Comparison of ENCODE assay signal across 8 mouse cellular contexts in genomic region chr13:48273451-48274069, GRCm38 (mm10). TPM values are rescaled to one million over a fixed set of nuclear protein-coding genes. Genes with fewer than 3 reads are reported as not detected.
DNase-seq lines count a peak whose midpoint lies in the region; ATAC-seq and TF ChIP-seq lines count a peak whose summit lies in the region.
"Had no signal": no experiment of that assay in that cellular context is flagged by ENCODE, and none has a peak within 500 bp of the region (broad histone marks: within the 10 kb centered on the region; RNA-seq: fewer than 3 reads in every experiment).

No protein-coding gene starts in this region.

- 0 out of 2 replicates have a peak, but pooled peaks cover 6% of the 10 kb centered on the region for H3K27me3 ChIP-seq in limb, embryonic 10.5 days (ENCODE audit: low read depth, poor library complexity, severe bottlenecking)
- H3K27me3 ChIP-seq in midbrain, embryonic 13.5 days = no peaks in the 10 kb centered on the region

- peak; percentile 88 for ATAC-seq in midbrain, embryonic 13.5 days

- H3K9ac ChIP-seq in midbrain, embryonic 13.5 days (replicated peaks) = no peak overlapping the region

- H3K9me3 ChIP-seq in limb, embryonic 10.5 days (replicated peaks) = no peaks in the 10 kb centered on the region
- no peaks in the 10 kb centered on the region for H3K9me3 ChIP-seq in midbrain, embryonic 13.5 days

- TF ChIP-seq CTCF in cortical plate, adult 2 months (IDR thresholded peaks at IDR 0.05; ENCODE audit: extremely low read depth, insufficient read depth, low read length) = peak; percentile 78

- peak overlapping the region; percentile 44 for H3K4me2 ChIP-seq in midbrain, embryonic 13.5 days (replicated peaks)

- intact Hi-C loops in gastrocnemius, postnatal 14 days (cut with DNase I; ENCODE audit: low total_unique reads) = no loop called here

- WGBS in limb, embryonic 10.5 days = 7% methylated on average over 15 of the region's 15 CpGs
- WGBS in midbrain, embryonic 13.5 days = 7% methylated on average over 15 of the region's 15 CpGs

- no peak overlapping the region for H3K27ac ChIP-seq in cortical plate, adult 2 months (ENCODE audit: insufficient read depth, low read length)
- H3K27ac ChIP-seq in limb, embryonic 10.5 days = peak overlapping the region; percentile 68
- H3K27ac ChIP-seq in midbrain, embryonic 13.5 days = no peak overlapping the region

- peak; percentile 37 to 40 for DNase-seq in adrenal gland, adult 18-20 months (ENCODE audit: low spot score in 2 of 2)
- DNase-seq in gastrocnemius, postnatal 14 days = peak; percentile 14
- DNase-seq in kidney, adult 18-20 months = peak; percentile 71
- DNase-seq in limb, embryonic 10.5 days (ENCODE audit: low spot score) = peak; percentile 59
- peak; percentile 58 for DNase-seq in testis, postnatal 10 days (ENCODE audit: low spot score)

- H3K4me1 ChIP-seq in cortical plate, adult 2 months (ENCODE audit: control insufficient read depth, insufficient read depth, low read length) = no peaks in the 10 kb centered on the region
- H3K4me1 ChIP-seq in limb, embryonic 10.5 days = peaks cover 5% of the 10 kb centered on the region
- H3K4me1 ChIP-seq in midbrain, embryonic 13.5 days (replicated peaks) = peaks cover 39% of the 10 kb centered on the region

- no peak overlapping the region for H3K4me3 ChIP-seq in cortical plate, adult 2 months (ENCODE audit: insufficient read depth, low read length)
- H3K4me3 ChIP-seq in limb, embryonic 10.5 days = peak overlapping the region; percentile 35
- no peak overlapping the region for H3K4me3 ChIP-seq in midbrain, embryonic 13.5 days (replicated peaks)
- H3K4me3 ChIP-seq: erythroblast, embryonic 14.5 days had no signal

- no peaks in the 10 kb centered on the region for H3K36me3 ChIP-seq in limb, embryonic 10.5 days
- no peaks in the 10 kb centered on the region for H3K36me3 ChIP-seq in midbrain, embryonic 13.5 days

- TF ChIP-seq POLR2A in cortical plate, adult 2 months (IDR thresholded peaks at IDR 0.05; ENCODE audit: extremely low read depth, insufficient read depth, low read length) = no peak

RNA-seq across cellular contexts. Expression of gene Id4, which starts 12.5 kb away (rescaled TPM):
- total RNA-seq in adrenal gland, adult 18-20 months (2021) = 1 to 10 TPM; 1.2 to 1.3 TPM
- polyA plus RNA-seq in cortical plate, adult 2 months (2012; rRNA removed) = 31.7 and 40.8 TPM in 2 replicates
- total RNA-seq in gastrocnemius, postnatal 14 days (2021) = 1 to 10 TPM; 1.3 to 2.7 TPM
- 1.3 and 2.9 TPM in 2 replicates for polyA plus RNA-seq in limb, embryonic 10.5 days (2016; fragmentation: Nextera tagmentation; extraction: Ambion mirVana)
- polyA plus RNA-seq in midbrain, embryonic 13.5 days (2015; fragmentation: Nextera tagmentation; extraction: Ambion mirVana) = 124 and 162 TPM in 2 replicates

Comparison
In these comparisons a context has a peak if more than half of its experiments do, and no peak if none do; other contexts are left out.
1. DNase-seq: peak in every context shown above with its lines; median percentile 71 in kidney, adult 18-20 months; 59 in limb, embryonic 10.5 days; 58 in testis, postnatal 10 days; 38 in adrenal gland, adult 18-20 months; 14 in gastrocnemius, postnatal 14 days.